Mouse (Mus musculus) brain, embryonic 14.5 days (tissue): ENCODE data around the gene Ppfia2.

Experiments
- CTCF ChIP-seq: fragments of 200-500 bp; IDR thresholded peaks from 2 replicates; pipeline ENCODE4 v1.5.1; 2012; ENCODE audit warnings: inconsistent platforms, mild to moderate bottlenecking, moderate library complexity, borderline replicate concordance; ENCODE audit not compliant: insufficient read depth, insufficient read length; ENCODE audit errors: extremely low read depth
- POLR2A ChIP-seq: fragments of 200-500 bp; IDR thresholded peaks from 2 replicates; pipeline ENCODE4 v1.6.1; 2012; ENCODE audit warnings: mild to moderate bottlenecking, inconsistent platforms, borderline replicate concordance; ENCODE audit not compliant: poor library complexity, insufficient read depth, insufficient read length, severe bottlenecking; ENCODE audit errors: extremely low read depth

DNA sequence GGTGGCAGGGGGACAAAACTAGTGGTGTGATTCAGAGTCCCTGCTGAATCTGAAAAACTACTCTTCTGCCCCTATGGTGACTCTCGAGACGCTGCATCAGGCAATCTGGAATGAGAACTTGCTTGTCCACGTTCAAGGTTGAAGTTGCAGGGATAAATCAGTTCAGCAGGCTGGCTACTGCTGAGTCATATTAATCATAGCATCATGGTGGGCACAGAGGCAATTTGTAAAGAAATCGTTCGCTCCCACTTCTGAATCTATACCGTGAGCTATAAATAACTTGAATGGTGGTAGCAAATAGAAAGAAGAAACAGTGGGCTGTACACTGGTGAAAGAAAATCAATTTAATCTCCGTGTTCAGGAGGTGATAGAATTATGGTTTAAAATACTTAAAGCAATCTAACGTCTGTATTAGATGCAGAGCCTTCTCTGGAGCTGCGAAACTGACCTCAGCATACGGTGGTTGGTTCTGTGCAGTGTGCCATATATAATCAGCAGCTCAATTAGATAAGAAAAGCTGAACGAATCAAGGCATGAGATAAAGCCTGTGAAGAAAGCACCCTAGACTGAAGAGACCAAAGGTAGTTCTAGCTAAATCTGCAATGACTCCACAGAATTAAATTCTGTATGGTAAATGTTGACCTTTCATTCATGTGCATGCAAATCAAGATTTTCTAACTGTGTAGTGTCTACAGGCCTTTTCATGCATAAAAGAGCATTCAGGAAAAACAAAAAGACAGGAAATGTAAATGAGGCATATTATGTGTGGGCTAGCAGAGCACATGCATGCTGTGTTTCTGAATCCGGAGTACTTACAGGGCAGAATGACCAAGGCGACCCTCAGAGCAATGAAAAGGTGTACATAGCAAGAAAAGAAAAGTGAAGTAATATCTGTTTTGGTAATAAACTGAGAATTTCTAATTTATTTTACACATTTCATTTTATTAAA is 505.3 kb downstream of the Ppfia2 start:
- TF ChIP-seq CTCF (no peak), POLR2A (no peak)
